Mouse (Mus musculus): ENCODE results near the gene Meis1.

Meis1 gene

GRCm38 (mm10) chr11:18876886-18877625, 141.7 kb downstream of the Meis1 start:
- CTCF ChIA-PET, result no interaction called here

GRCm38 (mm10) chr11:18875911-18876885, 142.6 kb downstream of the Meis1 start:
- CTCF ChIA-PET, result interaction anchor here (0.6 kb wide), 1 partner anchor 1656 kb away, joined by 4 read pairs; no protein-coding TSS in a partner anchor

- CTCF ChIA-PET, result interaction anchor here (0.6 kb wide), 1 partner anchor 1655 kb away, joined by 4 read pairs; no protein-coding TSS in a partner anchor
Observed at GRCm38 (mm10) chr11:18875001-18875902, 143.5 kb downstream of the Meis1 start.

GRCm38 (mm10) chr11:18874278-18875000, 144.3 kb downstream of the Meis1 start:
- CTCF ChIA-PET, result no interaction called here

GRCm38 (mm10) chr11:18873451-18874277, 145.1 kb downstream of the Meis1 start:
- CTCF ChIA-PET, result no interaction called here

GRCm38 (mm10) chr11:18872793-18873192, 146.0 kb downstream of the Meis1 start:
- CTCF ChIA-PET, result no interaction called here

GRCm38 (mm10) chr11:18872118-18872751, 146.6 kb downstream of the Meis1 start:
- CTCF ChIA-PET, result no interaction called here

- CTCF ChIA-PET, result no interaction called here
Observed at GRCm38 (mm10) chr11:18871170-18872081, 147.4 kb downstream of the Meis1 start.

GRCm38 (mm10) chr11:18870121-18870931, 148.5 kb downstream of the Meis1 start:
- CTCF ChIA-PET, result no interaction called here

GRCm38 (mm10) chr11:18869429-18869969, 149.3 kb downstream of the Meis1 start:
- CTCF ChIA-PET, result no interaction called here

- CTCF ChIA-PET, result no interaction called here
Observed at GRCm38 (mm10) chr11:18867665-18868064, 151.1 kb downstream of the Meis1 start.

GRCm38 (mm10) chr11:18866198-18866836, 152.5 kb downstream of the Meis1 start:
- CTCF ChIA-PET, result no interaction called here

- CTCF ChIA-PET, result no interaction called here
Observed at GRCm38 (mm10) chr11:18850772-18851171, 168.0 kb downstream of the Meis1 start.

GRCm38 (mm10) chr11:18847650-18848049, 171.1 kb downstream of the Meis1 start:
- CTCF ChIA-PET, result no interaction called here

- CTCF ChIA-PET, result no interaction called here
Observed at GRCm38 (mm10) chr11:18846472-18846871, 172.3 kb downstream of the Meis1 start.

GRCm38 (mm10) chr11:18845900-18846299, 172.9 kb downstream of the Meis1 start:
- CTCF ChIA-PET, result interaction anchor here (0.6 kb wide), 1 partner anchor 1732 kb away, joined by 4 read pairs; no protein-coding TSS in a partner anchor

GRCm38 (mm10) chr11:18845466-18845865, 173.3 kb downstream of the Meis1 start:
- CTCF ChIA-PET, result interaction anchor here (0.6 kb wide), 1 partner anchor 1732 kb away, joined by 4 read pairs; no protein-coding TSS in a partner anchor
